Mouse (Mus musculus) midbrain, embryonic 16.5 days (tissue): ENCODE results near the gene Coa7. TPM values are rescaled to one million over a fixed set of nuclear protein-coding genes. Genes with fewer than 3 reads are reported as not detected.
A peak's percentile ranks its signal among the peaks of the same experiment; 100 is the strongest.

ENCODE experiments used
- ATAC-seq: fragments of 200-750 bp; cut with Nextera tagmentation; 2 replicates; pipeline ENCODE4 v1.8.0; 2017; ENCODE audit warnings: moderate TSS enrichment
- H3K27ac ChIP-seq: fragments of 300-500 bp; sonication (generic); 2 replicates; pipeline ENCODE4 v1.5.1; 2014; ENCODE audit warnings: mild to moderate bottlenecking, low read length, mixed read lengths
- H3K27me3 ChIP-seq: fragments of 300-500 bp; sonication (generic); 2 replicates; pipeline ENCODE4 v1.6.1; 2014; ENCODE audit warnings: low read depth, low read length, mixed read lengths; ENCODE audit not compliant: control insufficient read depth, insufficient read depth
- H3K36me3 ChIP-seq: fragments of 300-500 bp; sonication (generic); 2 replicates; pipeline ENCODE4 v1.6.1; 2014; ENCODE audit warnings: mild to moderate bottlenecking, low read length, moderate library complexity, mixed read lengths; ENCODE audit not compliant: control insufficient read depth, insufficient read depth
- H3K4me1 ChIP-seq: fragments of 300-500 bp; sonication (generic); 2 replicates; pipeline ENCODE4 v1.6.1; 2014; ENCODE audit warnings: mild to moderate bottlenecking, low read length, mixed read lengths; ENCODE audit not compliant: control insufficient read depth, insufficient read depth
- H3K4me2 ChIP-seq: fragments of 300-500 bp; sonication (generic); 2 replicates; pipeline ENCODE4 v1.6.1; 2014; ENCODE audit warnings: mild to moderate bottlenecking, low read length, mixed read lengths
- H3K4me3 ChIP-seq: fragments of 300-500 bp; sonication (generic); 2 replicates; pipeline ENCODE4 v1.5.1; 2014; ENCODE audit warnings: low read depth, mild to moderate bottlenecking, low read length, moderate library complexity, mixed read lengths
- H3K9ac ChIP-seq: fragments of 300-500 bp; sonication (generic); 2 replicates; pipeline ENCODE4 v1.6.1; 2014; ENCODE audit warnings: low read depth, low read length, mixed read lengths
- H3K9me3 ChIP-seq: fragments of 300-500 bp; sonication (generic); replicated peaks from 2 replicates; pipeline ENCODE4 v1.6.1; 2014; ENCODE audit warnings: mild to moderate bottlenecking, low read length, mixed read lengths; ENCODE audit not compliant: control insufficient read depth, poor library complexity, severe bottlenecking
- WGBS: fragments of 180-500 bp; shearing (Covaris S2); extraction: QIAGEN DNeasy Blood & Tissue Kit; methylation state at CpG from one replicate; pipeline ENCODE4 v1.1.7; 2014; 5-methylcytosine and 5-hydroxymethylcytosine counted together
- polyA plus RNA-seq: library from polyadenylated mRNA; unstranded; fragments of >200 nt; fragmentation: Nextera tagmentation; extraction: Ambion mirVana; gene quantifications from 2 replicates; pipeline ENCODE4 v1.2.1, GENCODE M21; 2015

Gene Coa7
- polyA plus RNA-seq, 1 experiment from 2014 or later, result 58.5 TPM

GRCm38 (mm10) chr4:108364111-108364476, 36.2 kb downstream of the Coa7 start:
- no peak for ATAC-seq
- no peak overlapping the region for H3K4me2 ChIP-seq
- WGBS, result 17% methylated on average over 5 of the region's 5 CpGs
- H3K4me3 ChIP-seq, result no peak overlapping the region
- H3K9me3 ChIP-seq, result no peaks in the 10 kb centered on the region
- no peak overlapping the region for H3K9ac ChIP-seq
- H3K27ac ChIP-seq, result no peak overlapping the region
- no peaks in the 10 kb centered on the region for H3K27me3 ChIP-seq
- peaks cover 34% of the 10 kb centered on the region for H3K4me1 ChIP-seq
- no peaks in the 10 kb centered on the region for H3K36me3 ChIP-seq

- no peak overlapping the region for H3K27ac ChIP-seq
- H3K4me2 ChIP-seq, result no peak overlapping the region
- H3K4me1 ChIP-seq, result no peaks in the 10 kb centered on the region; the same call in 1 of the 2 replicates
- H3K4me3 ChIP-seq, result no peak overlapping the region
- no peaks in the 10 kb centered on the region for H3K9me3 ChIP-seq
- no peaks in the 10 kb centered on the region for H3K36me3 ChIP-seq
- WGBS, result 39% methylated on average over 5 of the region's 5 CpGs
- ATAC-seq, result no peak
- no peaks in the 10 kb centered on the region for H3K27me3 ChIP-seq
- no peak overlapping the region for H3K9ac ChIP-seq
Measured at GRCm38 (mm10) chr4:108369254-108369653, 41.3 kb downstream of the Coa7 start.

- no peak for ATAC-seq
- Histone ChIP-seq H3K4me3 (no peak overlapping the region), H3K9me3 (no peaks in the 10 kb centered on the region), H3K4me2 (no peak overlapping the region), H3K36me3 (no peaks in the 10 kb centered on the region), H3K27me3 (no peaks in the 10 kb centered on the region), H3K9ac (no peak overlapping the region), H3K27ac (no peak overlapping the region), H3K4me1 (no peaks in the 10 kb centered on the region)
- WGBS, result 68% methylated on average over 4 of the region's 4 CpGs
Measured at GRCm38 (mm10) chr4:108370409-108370808, 42.5 kb downstream of the Coa7 start.

GRCm38 (mm10) chr4:108371421-108371820, 43.5 kb downstream of the Coa7 start:
- WGBS, result 92% methylated on average over 3 of the region's 3 CpGs

GRCm38 (mm10) chr4:108372166-108372565, 44.2 kb downstream of the Coa7 start:
- Histone ChIP-seq H3K36me3 (no peaks in the 10 kb centered on the region), H3K4me2 (no peak overlapping the region), H3K9ac (no peak overlapping the region), H3K27me3 (no peaks in the 10 kb centered on the region), H3K4me3 (no peak overlapping the region), H3K27ac (no peak overlapping the region), H3K4me1 (no peaks in the 10 kb centered on the region), H3K9me3 (no peaks in the 10 kb centered on the region)
- WGBS, result 83% methylated on average over 3 of the region's 3 CpGs
- no peak for ATAC-seq

More at GRCm38 (mm10) chr4:108371421-108371820, 43.5 kb downstream of the Coa7 start:
- H3K4me2 ChIP-seq, result no peak overlapping the region
- no peaks in the 10 kb centered on the region for H3K36me3 ChIP-seq
- H3K4me3 ChIP-seq, result no peak overlapping the region
- no peaks in the 10 kb centered on the region for H3K4me1 ChIP-seq
- H3K27me3 ChIP-seq, result no peaks in the 10 kb centered on the region
- no peaks in the 10 kb centered on the region for H3K9me3 ChIP-seq
- H3K27ac ChIP-seq, result no peak overlapping the region
- no peak overlapping the region for H3K9ac ChIP-seq
- ATAC-seq, result no peak

GRCm38 (mm10) chr4:108379476-108379875, 51.5 kb downstream of the Coa7 start:
- H3K36me3 ChIP-seq, result no peaks in the 10 kb centered on the region
- no peaks in the 10 kb centered on the region; the same call in 1 of the 2 replicates for H3K4me1 ChIP-seq
- no peak overlapping the region for H3K9ac ChIP-seq
- no peaks in the 10 kb centered on the region for H3K9me3 ChIP-seq
- H3K27me3 ChIP-seq, result peaks cover 4% of the 10 kb centered on the region; the same call in 1 of the 2 replicates
- 86% methylated on average over 3 of the region's 3 CpGs for WGBS
- H3K4me2 ChIP-seq, result no peak overlapping the region
- H3K27ac ChIP-seq, result no peak overlapping the region
- ATAC-seq, result no peak
- no peak overlapping the region for H3K4me3 ChIP-seq

- Histone ChIP-seq H3K4me3 (no peak overlapping the region), H3K27ac (no peak overlapping the region), H3K4me1 (no peaks in the 10 kb centered on the region; the same call in 1 of the 2 replicates), H3K4me2 (no peak overlapping the region), H3K9ac (no peak overlapping the region), H3K27me3 (peaks cover 4% of the 10 kb centered on the region; the same call in 1 of the 2 replicates), H3K9me3 (no peaks in the 10 kb centered on the region), H3K36me3 (no peaks in the 10 kb centered on the region)
- ATAC-seq, result no peak
- WGBS, result 16% methylated on average over 1 of the region's 1 CpGs
Measured at GRCm38 (mm10) chr4:108380146-108380545, 52.2 kb downstream of the Coa7 start.

GRCm38 (mm10) chr4:108383183-108383714, 55.3 kb downstream of the Coa7 start, which contains the start of gene Shisal2a:
TSS of gene Shisal2a (minus strand) at chr4:108383349.
- Histone ChIP-seq H3K4me3 (peak within 1 kb of the TSS; percentile 48), H3K27me3 (peaks cover 4% of the 10 kb centered on the region; the same call in 1 of the 2 replicates), H3K9me3 (no peaks in the 10 kb centered on the region), H3K4me2 (peak within 1 kb of the TSS; percentile 70), H3K9ac (peak within 1 kb of the TSS; percentile 69), H3K27ac (peak within 1 kb of the TSS; percentile 4; the same call in 1 of the 2 replicates), H3K36me3 (no peaks in the 10 kb centered on the region), H3K4me1 (peaks cover 4% of the 10 kb centered on the region)
- WGBS, result 2% methylated on average over 55 of the region's 55 CpGs
- peak; percentile 60 for ATAC-seq

- Histone ChIP-seq H3K4me1 (peaks cover 10% of the 10 kb centered on the region), H3K27me3 (peaks cover 4% of the 10 kb centered on the region; the same call in 1 of the 2 replicates), H3K4me3 (no peak overlapping the region), H3K9ac (no peak overlapping the region), H3K4me2 (no peak overlapping the region), H3K9me3 (no peaks in the 10 kb centered on the region), H3K27ac (no peak overlapping the region), H3K36me3 (no peaks in the 10 kb centered on the region)
- WGBS, result 31% methylated on average over 1 of the region's 1 CpGs
- no peak for ATAC-seq
Measured at GRCm38 (mm10) chr4:108386087-108386486, 58.1 kb downstream of the Coa7 start.
